Mouse (Mus musculus): Measurements from ENCODE around the gene Ccdc51.
"Not testable (repeated sequence)": the region's sequence is repeated elsewhere in the genome, so short reads cannot be mapped to it uniquely, and the experiment has no call there.

The Ccdc51 gene

GRCm38 (mm10) chr9:109122553-109123085, 40.3 kb downstream of the Ccdc51 start:
- peak; percentile 56 for DNase-seq (ENCODE audit: low read depth, low spot score)

DNA sequence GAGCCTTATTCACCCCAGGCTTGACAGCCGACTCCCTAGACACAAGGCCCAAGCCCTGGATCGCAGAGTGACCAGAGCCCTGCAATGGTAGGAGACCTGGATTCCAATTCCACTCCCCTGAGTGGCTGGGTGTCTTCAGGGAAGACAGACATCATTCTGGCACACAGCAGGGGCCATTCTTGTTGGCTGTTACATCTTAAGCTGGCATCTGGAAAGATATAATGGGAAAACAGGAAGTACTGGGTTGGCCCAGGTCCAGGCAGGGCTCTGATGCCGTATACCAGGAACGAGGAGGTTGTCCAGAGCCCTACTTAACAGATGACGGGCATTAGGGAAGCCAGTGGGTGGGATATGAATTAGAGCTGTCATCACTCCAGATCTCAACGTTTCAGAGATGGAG, 41.0 kb downstream of the Ccdc51 start:
- DNase-seq (ENCODE audit: low read depth, low spot score), result no peak

- DNase-seq (ENCODE audit: low read depth, low spot score), result no peak
These were observed 41.9 kb downstream of the Ccdc51 start for GRCm38 (mm10) chr9:109124164-109124563.

DNA sequence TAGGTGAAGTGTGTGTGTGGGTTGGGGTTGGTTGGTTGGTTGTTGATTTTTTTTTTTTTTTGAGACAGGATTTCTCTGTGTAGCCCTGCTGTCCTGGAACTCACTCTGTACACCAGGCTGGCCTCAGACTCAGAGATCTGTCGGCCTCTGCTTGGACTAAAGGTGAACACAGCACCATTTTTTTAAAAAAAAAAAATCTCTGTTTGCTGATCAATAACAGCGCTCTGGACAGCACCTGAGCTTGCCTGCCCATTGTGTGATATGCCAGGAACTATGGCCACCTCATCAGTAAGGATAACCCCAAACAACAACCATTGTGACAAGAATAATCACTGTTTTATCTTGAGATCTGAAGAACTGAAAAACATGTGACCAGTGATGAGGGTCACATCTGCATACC, 42.8 kb downstream of the Ccdc51 start:
- DNase-seq (ENCODE audit: low read depth, low spot score), result no peak

DNA sequence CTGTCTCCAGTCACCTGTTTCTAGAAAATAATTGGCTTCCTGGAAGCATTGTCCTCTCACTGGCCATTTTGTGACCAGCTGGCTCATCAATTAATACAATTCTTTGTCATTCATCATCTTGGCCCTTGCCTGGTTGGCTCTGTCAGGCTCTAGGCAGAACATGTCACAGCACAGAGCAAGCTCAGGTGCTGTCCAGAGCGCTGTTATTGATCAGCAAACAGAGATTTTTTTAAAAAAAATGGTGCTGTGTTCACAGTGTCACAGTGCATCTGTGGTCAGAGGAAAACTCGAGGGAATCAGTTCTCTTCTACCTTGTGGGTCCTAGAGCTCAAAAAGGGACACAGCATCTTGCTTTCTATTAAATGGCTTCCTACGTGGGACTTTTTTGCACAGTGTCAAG, 43.2 kb downstream of the Ccdc51 start:
- DNase-seq (ENCODE audit: low read depth, low spot score), result no peak

DNA sequence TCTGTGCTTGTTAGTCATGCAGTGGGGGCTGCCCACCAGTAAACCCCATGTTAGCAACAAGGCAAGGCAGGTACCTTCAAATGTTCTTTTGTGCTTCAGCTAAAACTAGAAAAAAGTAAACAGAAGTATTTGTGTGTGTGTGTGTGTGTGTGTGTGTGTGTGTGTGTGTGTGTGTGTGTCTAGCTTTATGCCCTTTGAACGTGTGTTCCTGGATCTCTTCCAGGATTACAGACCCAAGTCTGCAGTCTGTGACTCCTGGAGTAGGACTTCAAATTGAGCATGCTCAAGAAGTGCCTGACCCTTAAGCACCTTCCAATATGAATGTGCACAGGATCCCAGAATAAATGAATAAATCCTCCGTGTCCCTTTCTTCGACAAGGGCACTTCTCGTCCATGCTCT, 44.8 kb downstream of the Ccdc51 start:
- no peak for DNase-seq (ENCODE audit: low read depth, low spot score)

DNA sequence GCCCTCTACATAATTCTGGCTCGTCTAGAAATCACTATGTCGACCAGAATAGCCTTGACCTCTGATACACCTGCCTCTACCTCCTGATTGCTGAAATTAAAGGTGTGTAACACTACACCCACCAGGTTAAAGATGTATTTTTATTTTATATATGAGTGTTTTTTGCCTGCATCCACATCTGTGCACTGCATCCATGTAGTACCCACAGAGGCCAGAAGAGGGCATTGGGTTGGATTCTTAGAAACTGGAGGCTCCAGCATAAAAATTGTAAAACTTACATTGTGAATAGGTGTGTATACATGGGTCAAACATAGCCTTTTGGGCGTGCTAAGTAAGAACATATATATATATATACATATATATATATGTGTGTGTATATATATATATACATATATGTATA, 45.9 kb downstream of the Ccdc51 start:
- DNase-seq (ENCODE audit: low read depth, low spot score), result peak; percentile 23

DNA sequence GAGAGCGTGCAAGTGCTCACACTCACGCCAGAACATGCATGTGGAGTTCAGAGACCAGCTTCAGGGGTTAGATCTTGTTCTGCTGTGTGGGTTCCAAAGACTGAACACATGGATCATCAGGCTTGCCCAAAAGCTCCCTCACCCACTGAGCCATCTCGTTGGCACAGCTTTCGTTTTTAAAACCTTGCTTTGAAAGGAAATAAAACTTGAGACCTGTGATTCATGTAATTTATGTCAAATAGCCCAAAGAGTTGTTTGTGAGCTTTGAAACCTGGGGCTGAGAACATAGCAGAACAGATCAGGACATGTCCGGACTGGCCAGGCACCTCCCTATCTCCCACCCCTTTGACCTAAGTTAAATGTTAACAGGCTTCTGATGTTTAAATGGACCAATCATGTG, 47.8 kb downstream of the Ccdc51 start:
- no peak for DNase-seq (ENCODE audit: low read depth, low spot score)

DNA sequence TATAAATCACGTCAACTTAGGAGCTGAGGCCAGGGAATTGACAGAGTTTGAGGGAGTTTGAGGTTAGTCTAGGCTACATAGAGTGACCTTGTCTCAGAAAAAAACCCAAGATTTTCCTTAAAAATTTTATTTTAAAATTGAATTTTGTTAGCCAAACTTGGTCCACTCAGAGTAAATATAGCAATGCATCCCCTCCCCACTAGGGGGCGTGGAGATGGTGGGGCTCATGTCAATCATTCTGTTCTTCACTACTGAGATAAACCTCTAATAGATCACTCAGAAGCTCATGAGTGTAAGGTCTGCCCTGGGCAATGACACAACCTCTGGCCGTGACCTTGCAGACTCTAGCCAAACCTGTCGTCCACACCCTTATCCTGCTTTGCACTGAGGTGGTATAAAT, 58.1 kb downstream of the Ccdc51 start:
- not testable (repeated sequence) for DNase-seq (ENCODE audit: low read depth, low spot score)

All from ES-CJ7 (cell line).